Mouse (Mus musculus) CH12.LX (cell line): Measurements from ENCODE around the gene 4930583I09Rik. TPM values are rescaled to one million over a fixed set of nuclear protein-coding genes. Genes with fewer than 3 reads are reported as not detected.

ENCODE experiments used
- DNase-seq: peaks from one replicate; pipeline ENCODE4 v3.0.0-alpha.2; 2013; ENCODE audit errors: extremely low read depth
- H3K27ac ChIP-seq: 2 replicates; pipeline ENCODE4 v1.5.1; 2012; ENCODE audit warnings: low read depth, mild to moderate bottlenecking, control low read depth, moderate library complexity; ENCODE audit not compliant: insufficient read depth
- H3K27me3 ChIP-seq: replicated peaks from 2 replicates; pipeline ENCODE3; 2012; ENCODE audit warnings: inconsistent platforms
- H3K36me3 ChIP-seq, 2 experiments: replicated peaks in 1 of 2; 2 replicates each; pipeline versions ENCODE3 to v1.6.1; 2012; ENCODE audit warnings: inconsistent platforms in 1 of 2, low read length in 1 of 2, mild to moderate bottlenecking in 1 of 2, mixed read lengths in 1 of 2, moderate library complexity in 1 of 2; ENCODE audit not compliant: control insufficient read depth in 1 of 2, insufficient read depth in 1 of 2
- H3K4me1 ChIP-seq, 2 experiments: 2 replicates each; pipeline ENCODE4 v1.6.1; 2012; ENCODE audit warnings: inconsistent platforms in 1 of 2, moderate library complexity in 1 of 2; ENCODE audit not compliant: insufficient read depth in 2 of 2, control insufficient read depth in 1 of 2
- H3K4me2 ChIP-seq: 2 replicates; pipeline ENCODE4 v1.6.1; 2012; ENCODE audit warnings: low read depth, mild to moderate bottlenecking, control low read depth; ENCODE audit not compliant: poor library complexity, insufficient read depth, severe bottlenecking
- H3K4me3 ChIP-seq, 3 experiments: fragments of 150-350 bp in 1 of 3; sonication (generic) in 1 of 3; replicated peaks in 1 of 3; 2 replicates each; pipeline versions ENCODE3 to v1.5.1; 2011 to 2012; ENCODE audit warnings: low read depth in 2 of 3, low read length in 2 of 3, mild to moderate bottlenecking in 2 of 3, moderate library complexity in 2 of 3, control low read depth in 1 of 3, improper control_type of control experiment in 1 of 3, inconsistent platforms in 1 of 3, mixed read lengths in 1 of 3; ENCODE audit not compliant: poor library complexity in 1 of 3
- H3K79me2 ChIP-seq: replicated peaks from 2 replicates; pipeline ENCODE4 v1.6.1; 2012; ENCODE audit warnings: mild to moderate bottlenecking, moderate library complexity; ENCODE audit not compliant: control insufficient read depth, poor library complexity, insufficient read depth, severe bottlenecking; ENCODE audit errors: extremely low read depth
- H3K9ac ChIP-seq: 2 replicates; pipeline ENCODE4 v1.6.1; 2012; ENCODE audit warnings: low read depth, mild to moderate bottlenecking, control low read depth, moderate library complexity; ENCODE audit not compliant: insufficient read depth
- H3K9me3 ChIP-seq: replicated peaks from 2 replicates; pipeline ENCODE3; 2012; ENCODE audit warnings: low read length, inconsistent platforms, mixed read lengths
- CHD1 ChIP-seq: IDR thresholded peaks from 2 replicates; pipeline ENCODE4 v1.6.1; 2012; ENCODE audit warnings: low read depth, low read length, improper control_type of control experiment, inconsistent platforms
- CHD2 ChIP-seq: IDR thresholded peaks from 2 replicates; pipeline ENCODE4 v1.6.1; 2011; ENCODE audit warnings: low read length, improper control_type of control experiment
- CTCF ChIP-seq, 2 experiments: IDR thresholded peaks in 1 of 2; conservative IDR thresholded peaks in 1 of 2; 2 replicates each; pipeline ENCODE4 v1.5.1; 2011 to 2012; ENCODE audit warnings: low read depth in 2 of 2, low read length in 2 of 2, improper control_type of control experiment in 1 of 2, inconsistent platforms in 1 of 2, mild to moderate bottlenecking in 1 of 2, moderate library complexity in 1 of 2
- ELF1 ChIP-seq: IDR thresholded peaks from 2 replicates; pipeline ENCODE4 v1.6.1; 2014; ENCODE audit warnings: low read depth, mild to moderate bottlenecking, inconsistent platforms, low read length, improper control_type of control experiment
- EP300 ChIP-seq: IDR thresholded peaks from 2 replicates; pipeline ENCODE4 v1.6.1; 2011; ENCODE audit warnings: low read length, improper control_type of control experiment
- GABPA ChIP-seq: IDR thresholded peaks from 2 replicates; pipeline ENCODE4 v1.6.1; 2012; ENCODE audit warnings: low read depth, low read length, improper control_type of control experiment, inconsistent platforms; ENCODE audit not compliant: insufficient replicate concordance
- IRF4 ChIP-seq: IDR thresholded peaks from 2 replicates; pipeline ENCODE4 v1.6.1; 2014; ENCODE audit warnings: low read depth, mild to moderate bottlenecking, inconsistent platforms, low read length, improper control_type of control experiment
- JUND ChIP-seq: conservative IDR thresholded peaks from 2 replicates; pipeline ENCODE4 v1.6.1; 2011; ENCODE audit warnings: low read depth, low read length, improper control_type of control experiment
- KAT2A ChIP-seq: IDR thresholded peaks from 2 replicates; pipeline ENCODE4 v1.6.1; 2012; ENCODE audit warnings: low read length, improper control_type of control experiment, inconsistent platforms; ENCODE audit not compliant: insufficient replicate concordance
- MAFK ChIP-seq: IDR thresholded peaks from 2 replicates; pipeline ENCODE4 v1.6.1; 2011; ENCODE audit warnings: low read length, improper control_type of control experiment; ENCODE audit not compliant: insufficient replicate concordance
- MAX ChIP-seq: IDR thresholded peaks from 2 replicates; pipeline ENCODE4 v1.6.1; 2011; ENCODE audit warnings: low read length, improper control_type of control experiment
- MEF2A ChIP-seq: IDR thresholded peaks from 2 replicates; pipeline ENCODE4 v1.6.1; 2014; ENCODE audit warnings: low read depth, mild to moderate bottlenecking, inconsistent platforms, low read length, improper control_type of control experiment, borderline replicate concordance
- MXI1 ChIP-seq: IDR thresholded peaks from 2 replicates; pipeline ENCODE4 v1.6.1; 2011; ENCODE audit warnings: mild to moderate bottlenecking, low read depth, low read length, improper control_type of control experiment
- NRF1 ChIP-seq: IDR thresholded peaks from 2 replicates; pipeline ENCODE4 v1.6.1; 2014; ENCODE audit warnings: low read depth, mild to moderate bottlenecking, inconsistent platforms, low read length, improper control_type of control experiment, moderate library complexity
- SIN3A ChIP-seq: IDR thresholded peaks from 2 replicates; pipeline ENCODE4 v1.6.1; 2012; ENCODE audit warnings: low read length, improper control_type of control experiment, inconsistent platforms
- TBP ChIP-seq: conservative IDR thresholded peaks from 2 replicates; pipeline ENCODE4 v1.6.1; 2011; ENCODE audit warnings: low read depth, low read length, improper control_type of control experiment
- TCF12 ChIP-seq: IDR thresholded peaks from 2 replicates; pipeline ENCODE4 v1.6.1; 2014; ENCODE audit warnings: low read depth, mild to moderate bottlenecking, inconsistent platforms, low read length, improper control_type of control experiment
- UBTF ChIP-seq: IDR thresholded peaks from 2 replicates; pipeline ENCODE4 v1.6.1; 2012; ENCODE audit warnings: low read depth, mild to moderate bottlenecking, inconsistent platforms, low read length, improper control_type of control experiment, moderate library complexity
- ZC3H11A ChIP-seq: IDR thresholded peaks from 2 replicates; pipeline ENCODE4 v1.6.1; 2012; ENCODE audit warnings: low read depth, mild to moderate bottlenecking, inconsistent platforms, low read length, improper control_type of control experiment
- ZKSCAN1 ChIP-seq: IDR thresholded peaks from 2 replicates; pipeline ENCODE4 v1.6.1; 2012; ENCODE audit warnings: low read depth, inconsistent platforms, low read length, improper control_type of control experiment, borderline replicate concordance
- ZMIZ1 ChIP-seq: IDR thresholded peaks from 2 replicates; pipeline ENCODE4 v1.6.1; 2012; ENCODE audit warnings: low read depth, mild to moderate bottlenecking, inconsistent platforms, low read length, improper control_type of control experiment
- ZNF384 ChIP-seq: IDR thresholded peaks from 2 replicates; pipeline ENCODE4 v1.6.1; 2012; ENCODE audit warnings: low read depth, low read length, improper control_type of control experiment, inconsistent platforms
- dilution Hi-C: fragments of 300-500 bp; cut with MboI; formaldehyde crosslinking; loops from 2 replicates; pipeline ENCODE4 v1.14.3; 2020; ENCODE audit warnings: low sequenced_read_pairs; ENCODE audit not compliant: extremely low pct_unique_long_range_greater_than_20kb, extremely low pct_ligation_motif_present
- in situ Hi-C: fragments of 300-500 bp; cut with MboI; formaldehyde crosslinking; loops from 3 replicates; pipeline ENCODE4 v1.14.3; 2019; ENCODE audit warnings: low sequenced_read_pairs, low pct_ligation_motif_present, low pct_unique_long_range_greater_than_20kb, mixed read lengths
- polyA plus RNA-seq: library from polyadenylated mRNA; unstranded; fragments of >175 nt; gene quantifications from 2 replicates; pipeline ENCODE4 v1.2.1, GENCODE M21; 2012; ENCODE audit warnings: low read depth; ENCODE audit not compliant: insufficient read length
- total RNA-seq, 2 experiments: library from RNA; depleted of rRNA; stranded (reverse); fragments of 300-350 nt in 1 of 2; fragments of >200 nt in 1 of 2; gene quantifications; 2 replicates each; pipeline ENCODE4 v1.2.3; 2012 to 2014

4930583I09Rik gene
- total and polyA plus RNA-seq, 3 experiments, result not detected

DNA sequence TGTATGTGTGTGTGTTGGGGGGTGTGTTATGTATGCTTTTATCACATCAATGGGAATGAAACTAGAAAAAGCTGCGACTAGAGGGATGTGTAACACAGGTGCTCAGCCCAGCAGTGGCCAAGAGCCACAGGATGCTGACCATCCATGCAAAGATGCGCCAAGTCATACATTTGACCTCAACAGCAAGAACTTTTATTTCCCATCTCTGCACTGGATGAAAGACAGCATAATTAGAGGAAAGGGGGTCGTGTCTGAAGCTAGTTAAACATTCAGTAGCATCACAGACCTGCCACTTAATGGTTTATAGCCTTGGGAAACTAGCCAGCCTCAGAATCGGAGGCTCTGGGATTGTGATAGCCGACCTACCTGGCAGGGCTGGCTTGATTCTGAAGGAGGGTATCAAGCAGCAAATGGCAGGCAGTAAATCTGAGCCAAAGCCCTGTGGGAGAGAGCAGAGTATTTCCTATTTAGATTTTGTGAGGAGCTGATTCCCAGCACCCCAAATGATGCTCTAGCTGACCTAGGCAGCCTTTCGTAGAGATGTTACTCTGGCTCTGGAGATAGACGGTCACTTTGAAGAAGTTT, 1.9 kb downstream of the 4930583I09Rik start:
- Histone ChIP-seq H3K9me3 (no peaks in the 10 kb centered on the region), H3K36me3 (no peaks in the 10 kb centered on the region), H3K27me3 (no peaks in the 10 kb centered on the region), H3K4me1 (peaks cover 0 to 8% of the 10 kb centered on the region in 2 experiments; a peak in 1 of 4 replicates), H3K79me2 (no peaks in the 10 kb centered on the region), H3K9ac (no peak overlapping the region), H3K27ac (no peak overlapping the region), H3K4me2 (no peak overlapping the region), H3K4me3 (no peak overlapping the region)
- DNase-seq, result no peak
- in situ Hi-C loops (no loop called here), dilution Hi-C loops (no loop called here)
- TF ChIP-seq NRF1 (no peak), MXI1 (no peak), IRF4 (no peak), MAFK (no peak), ZNF384 (no peak), CTCF (conservative IDR thresholded peaks at IDR 0.05 in 1 of 2, IDR thresholded peaks at IDR 0.05 in 1 of 2; ENCODE audit: low read depth in 2 of 2, low read length in 2 of 2) (no peak), JUND (no peak), CHD2 (no peak), TCF12 (no peak), GABPA (no peak), TBP (no peak), ELF1 (no peak), SIN3A (no peak), ZC3H11A (no peak), ZKSCAN1 (no peak), CHD1 (no peak), ZMIZ1 (no peak)

- Histone ChIP-seq H3K9me3 (no peaks in the 10 kb centered on the region), H3K27ac (no peak overlapping the region), H3K79me2 (no peaks in the 10 kb centered on the region), H3K27me3 (no peaks in the 10 kb centered on the region), H3K4me2 (no peak overlapping the region), H3K4me1 (peaks cover 0 to 8% of the 10 kb centered on the region in 2 experiments; a peak in 1 of 4 replicates), H3K36me3 (no peaks in the 10 kb centered on the region), H3K9ac (no peak overlapping the region), H3K4me3 (no peak overlapping the region)
- no peak for TF ChIP-seq MEF2A
- no peak for TF ChIP-seq MAX
- TF ChIP-seq ZNF384, result no peak
- TF ChIP-seq KAT2A, result no peak
- no peak for TF ChIP-seq ZC3H11A
- no peak for TF ChIP-seq EP300
- TF ChIP-seq ZKSCAN1, result no peak
- no peak for TF ChIP-seq TCF12
- no peak for TF ChIP-seq CHD1
- TF ChIP-seq GABPA, result no peak
- no peak for TF ChIP-seq UBTF
- TF ChIP-seq MAFK, result no peak
- TF ChIP-seq JUND, result no peak
- in situ Hi-C loops, result no loop called here
- DNase-seq, result no peak
- dilution Hi-C loops, result no loop called here
Observed at GRCm38 (mm10) chr17:64833071-64833470, 2.8 kb downstream of the 4930583I09Rik start.
